Mouse (Mus musculus): ENCODE results near the gene Kalrn. TPM values are rescaled to one million over a fixed set of nuclear protein-coding genes. Genes with fewer than 3 reads are reported as not detected.

Kalrn gene
- polyA plus RNA-seq, 1 experiment from 2014 or later, result 14.4 TPM

- Histone ChIP-seq H3K4me2 (replicated peaks) (no peak overlapping the region), H3K4me3 (replicated peaks) (no peak overlapping the region), H3K9ac (no peak overlapping the region), H3K36me3 (no peaks in the 10 kb centered on the region), H3K27me3 (replicated peaks) (no peaks in the 10 kb centered on the region), H3K4me1 (replicated peaks) (0 out of 2 replicates have a peak, but pooled peaks cover 3% of the 10 kb centered on the region), H3K9me3 (no peaks in the 10 kb centered on the region), H3K27ac (no peak overlapping the region)
- 0 out of 2 replicates have a peak, but pooled peaks have one; percentile 29 for ATAC-seq
- 22% methylated on average over 2 of the region's 2 CpGs for WGBS
Observed at GRCm38 (mm10) chr16:34119370-34119769, 454.0 kb downstream of the Kalrn start.

- Histone ChIP-seq H3K4me3 (replicated peaks) (no peak overlapping the region), H3K36me3 (no peaks in the 10 kb centered on the region), H3K9me3 (no peaks in the 10 kb centered on the region), H3K27me3 (replicated peaks) (no peaks in the 10 kb centered on the region), H3K27ac (no peak overlapping the region), H3K9ac (no peak overlapping the region), H3K4me2 (replicated peaks) (no peak overlapping the region), H3K4me1 (replicated peaks) (no peaks in the 10 kb centered on the region)
- peak; percentile 55; the same call in 1 of the 2 replicates for ATAC-seq
- WGBS, result 6% methylated on average over 3 of the region's 3 CpGs
Observed at GRCm38 (mm10) chr16:34114665-34115064, 458.7 kb downstream of the Kalrn start.

GRCm38 (mm10) chr16:34113150-34113549, 460.2 kb downstream of the Kalrn start:
- no peak for ATAC-seq
- Histone ChIP-seq H3K4me1 (replicated peaks) (no peaks in the 10 kb centered on the region), H3K27me3 (replicated peaks) (no peaks in the 10 kb centered on the region), H3K9me3 (no peaks in the 10 kb centered on the region), H3K4me2 (replicated peaks) (no peak overlapping the region), H3K9ac (no peak overlapping the region), H3K4me3 (replicated peaks) (no peak overlapping the region), H3K36me3 (no peaks in the 10 kb centered on the region), H3K27ac (no peak overlapping the region)
- WGBS, result 90% methylated on average over 9 of the region's 9 CpGs

GRCm38 (mm10) chr16:34112490-34112889, 460.8 kb downstream of the Kalrn start:
- H3K27me3 ChIP-seq (replicated peaks), result no peaks in the 10 kb centered on the region
- H3K4me1 ChIP-seq (replicated peaks), result no peaks in the 10 kb centered on the region
- no peak overlapping the region for H3K4me3 ChIP-seq (replicated peaks)
- H3K27ac ChIP-seq, result no peak overlapping the region
- 28% methylated on average over 5 of the region's 5 CpGs for WGBS
- no peaks in the 10 kb centered on the region for H3K36me3 ChIP-seq
- no peak overlapping the region for H3K9ac ChIP-seq
- no peak overlapping the region for H3K4me2 ChIP-seq (replicated peaks)
- peak; percentile 75 for ATAC-seq
- H3K9me3 ChIP-seq, result no peaks in the 10 kb centered on the region

- no peak for ATAC-seq
Observed at GRCm38 (mm10) chr16:34110840-34111625, 462.3 kb downstream of the Kalrn start.

GRCm38 (mm10) chr16:34104427-34104826, 468.9 kb downstream of the Kalrn start:
- WGBS, result 85% methylated on average over 6 of the region's 6 CpGs
- Histone ChIP-seq H3K9me3 (no peaks in the 10 kb centered on the region), H3K27me3 (replicated peaks) (no peaks in the 10 kb centered on the region), H3K36me3 (no peaks in the 10 kb centered on the region), H3K27ac (no peak overlapping the region), H3K4me3 (replicated peaks) (no peak overlapping the region), H3K9ac (no peak overlapping the region), H3K4me2 (replicated peaks) (no peak overlapping the region), H3K4me1 (replicated peaks) (no peaks in the 10 kb centered on the region)
- peak; percentile 67 for ATAC-seq

More at GRCm38 (mm10) chr16:34110840-34111625, 462.3 kb downstream of the Kalrn start:
- WGBS, result 68% methylated on average over 7 of the region's 7 CpGs
- Histone ChIP-seq H3K36me3 (no peaks in the 10 kb centered on the region), H3K9ac (no peak overlapping the region), H3K9me3 (no peaks in the 10 kb centered on the region), H3K4me3 (replicated peaks) (no peak overlapping the region), H3K27me3 (replicated peaks) (no peaks in the 10 kb centered on the region), H3K4me2 (replicated peaks) (no peak overlapping the region), H3K27ac (no peak overlapping the region), H3K4me1 (replicated peaks) (no peaks in the 10 kb centered on the region)

- Histone ChIP-seq H3K27ac (no peak overlapping the region), H3K36me3 (no peaks in the 10 kb centered on the region), H3K4me2 (replicated peaks) (no peak overlapping the region), H3K4me3 (replicated peaks) (no peak overlapping the region), H3K27me3 (replicated peaks) (no peaks in the 10 kb centered on the region), H3K9ac (no peak overlapping the region), H3K9me3 (no peaks in the 10 kb centered on the region), H3K4me1 (replicated peaks) (no peaks in the 10 kb centered on the region)
- ATAC-seq, result no peak
- 41% methylated on average over 5 of the region's 5 CpGs for WGBS
Observed at GRCm38 (mm10) chr16:34102742-34103141, 470.6 kb downstream of the Kalrn start.

GRCm38 (mm10) chr16:34099795-34100194, 473.5 kb downstream of the Kalrn start:
- ATAC-seq, result no peak
- peaks cover 7% of the 10 kb centered on the region for H3K4me1 ChIP-seq (replicated peaks)
- H3K9me3 ChIP-seq, result no peaks in the 10 kb centered on the region
- no peak overlapping the region for H3K27ac ChIP-seq
- no peak overlapping the region for H3K4me3 ChIP-seq (replicated peaks)
- 78% methylated on average over 3 of the region's 3 CpGs for WGBS
- no peak overlapping the region for H3K4me2 ChIP-seq (replicated peaks)
- no peaks in the 10 kb centered on the region for H3K36me3 ChIP-seq
- H3K27me3 ChIP-seq (replicated peaks), result no peaks in the 10 kb centered on the region
- H3K9ac ChIP-seq, result no peak overlapping the region

- no peaks in the 10 kb centered on the region for H3K27me3 ChIP-seq (replicated peaks)
- peak overlapping the region; percentile 88 for H3K4me2 ChIP-seq (replicated peaks)
- H3K4me3 ChIP-seq (replicated peaks), result peak overlapping the region; percentile 69
- peaks cover 17% of the 10 kb centered on the region for H3K4me1 ChIP-seq (replicated peaks)
- peak overlapping the region; percentile 70 for H3K9ac ChIP-seq
- peak overlapping the region; percentile 67 for H3K27ac ChIP-seq
- no peaks in the 10 kb centered on the region for H3K9me3 ChIP-seq
- H3K36me3 ChIP-seq, result no peaks in the 10 kb centered on the region
- under 1% methylated on average over 34 of the region's 34 CpGs for WGBS
- peak; percentile 94 for ATAC-seq
Observed at GRCm38 (mm10) chr16:34095548-34096141, 477.7 kb downstream of the Kalrn start.

- H3K4me1 ChIP-seq (replicated peaks), result peaks cover 17% of the 10 kb centered on the region
- peak overlapping the region; percentile 88 for H3K4me2 ChIP-seq (replicated peaks)
- H3K27me3 ChIP-seq (replicated peaks), result no peaks in the 10 kb centered on the region
- H3K9ac ChIP-seq, result peak overlapping the region; percentile 70
- H3K4me3 ChIP-seq (replicated peaks), result peak overlapping the region; percentile 69
- H3K27ac ChIP-seq, result peak overlapping the region; percentile 67
- WGBS, result 3% methylated on average over 3 of the region's 3 CpGs
- no peaks in the 10 kb centered on the region for H3K9me3 ChIP-seq
- no peak for ATAC-seq
- H3K36me3 ChIP-seq, result no peaks in the 10 kb centered on the region
Observed at GRCm38 (mm10) chr16:34095093-34095465, 478.3 kb downstream of the Kalrn start.

GRCm38 (mm10) chr16:34094446-34095092, 478.8 kb downstream of the Kalrn start:
- Histone ChIP-seq H3K4me2 (replicated peaks) (peak overlapping the region; percentile 88), H3K4me1 (replicated peaks) (peaks cover 21% of the 10 kb centered on the region), H3K9ac (peak overlapping the region; percentile 37), H3K36me3 (no peaks in the 10 kb centered on the region), H3K27me3 (replicated peaks) (no peaks in the 10 kb centered on the region), H3K4me3 (replicated peaks) (peak overlapping the region; percentile 69), H3K27ac (peak overlapping the region; percentile 64), H3K9me3 (no peaks in the 10 kb centered on the region)
- 2% methylated on average over 16 of the region's 16 CpGs for WGBS
- peak; percentile 66 for ATAC-seq

GRCm38 (mm10) chr16:34093734-34094445, 479.4 kb downstream of the Kalrn start:
- no peaks in the 10 kb centered on the region for H3K27me3 ChIP-seq (replicated peaks)
- H3K4me2 ChIP-seq (replicated peaks), result peak overlapping the region; percentile 88
- H3K9me3 ChIP-seq, result no peaks in the 10 kb centered on the region
- peak overlapping the region; percentile 69 for H3K4me3 ChIP-seq (replicated peaks)
- H3K27ac ChIP-seq, result peak overlapping the region; percentile 64
- peak overlapping the region; percentile 37 for H3K9ac ChIP-seq
- WGBS, result 9% methylated on average over 14 of the region's 14 CpGs
- peaks cover 21% of the 10 kb centered on the region for H3K4me1 ChIP-seq (replicated peaks)
- ATAC-seq, result no peak
- no peaks in the 10 kb centered on the region for H3K36me3 ChIP-seq
